Mouse (Mus musculus): ENCODE results near the gene Prr19.
"Not testable (repeated sequence)": the region's sequence is repeated elsewhere in the genome, so short reads cannot be mapped to it uniquely, and the experiment has no call there.

The Prr19 gene

DNA sequence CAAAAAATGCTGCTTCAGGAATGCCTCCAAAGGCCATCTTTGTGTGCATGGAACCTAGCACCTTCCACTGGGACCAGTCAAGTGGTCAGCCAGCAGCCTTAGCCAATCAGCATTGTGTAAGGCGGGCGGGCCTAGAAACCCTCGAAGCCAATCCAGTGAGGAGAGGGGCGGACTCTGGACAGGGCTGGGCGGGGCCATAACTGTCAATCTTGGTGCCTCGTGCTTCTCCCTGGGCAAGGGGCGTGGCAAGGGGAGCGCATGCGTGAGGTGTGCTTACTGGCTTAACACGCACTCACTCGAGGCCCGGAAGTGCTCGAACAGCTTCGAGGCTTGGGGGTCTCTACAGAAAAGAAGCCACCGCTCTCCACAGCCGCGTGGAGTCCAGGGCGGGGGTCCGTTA is at the start of gene Prr19:
TSS of gene Prr19 (plus strand) at position 349 of the 400 bp plus-strand sequence.
- DNase-seq (ENCODE audit: low spot score in 2 of 2), result peak in 1 of 2 experiments; percentile 20

DNA sequence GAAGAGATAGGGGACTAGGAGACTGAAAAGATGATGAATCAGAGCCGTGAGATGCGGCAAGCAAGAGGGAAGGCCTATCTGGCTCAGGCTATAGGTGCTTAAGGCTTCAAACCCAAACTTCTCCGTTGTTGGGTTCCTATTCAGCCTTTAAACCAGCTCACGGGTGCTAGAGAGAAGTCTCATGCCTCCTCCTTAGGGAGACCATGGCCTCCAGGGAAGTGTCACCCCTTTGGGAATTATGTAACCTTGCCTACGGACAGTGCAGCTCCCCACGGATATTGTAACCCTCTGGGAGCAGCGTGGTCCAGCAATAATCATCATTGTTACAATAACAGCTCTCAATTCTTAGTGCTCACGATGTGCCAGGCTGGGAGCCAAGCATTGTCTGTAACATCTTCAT is 49.4 kb upstream of the Prr19 start:
- DNase-seq (ENCODE audit: low spot score in 2 of 2), result no peak

DNA sequence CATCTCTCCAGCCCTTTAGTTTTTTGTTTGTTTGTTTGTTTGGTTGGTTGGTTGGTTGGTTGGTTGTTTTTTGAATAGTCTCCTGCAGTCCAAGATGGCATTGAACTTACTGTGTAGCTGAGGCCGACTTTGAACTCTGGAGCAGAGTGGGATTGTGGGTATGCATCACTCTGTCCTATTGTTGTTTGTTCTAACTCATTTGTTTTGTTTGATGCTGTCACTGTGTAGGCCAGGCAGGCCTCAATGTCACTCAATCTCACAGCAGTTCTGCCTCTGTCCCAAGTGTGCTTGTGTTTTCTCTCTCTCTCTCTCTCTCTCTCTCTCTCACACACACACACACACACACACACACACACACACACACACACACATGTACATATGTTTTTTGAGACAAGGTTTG is 39.3 kb upstream of the Prr19 start:
- DNase-seq (ENCODE audit: low spot score in 2 of 2), result no peak

DNA sequence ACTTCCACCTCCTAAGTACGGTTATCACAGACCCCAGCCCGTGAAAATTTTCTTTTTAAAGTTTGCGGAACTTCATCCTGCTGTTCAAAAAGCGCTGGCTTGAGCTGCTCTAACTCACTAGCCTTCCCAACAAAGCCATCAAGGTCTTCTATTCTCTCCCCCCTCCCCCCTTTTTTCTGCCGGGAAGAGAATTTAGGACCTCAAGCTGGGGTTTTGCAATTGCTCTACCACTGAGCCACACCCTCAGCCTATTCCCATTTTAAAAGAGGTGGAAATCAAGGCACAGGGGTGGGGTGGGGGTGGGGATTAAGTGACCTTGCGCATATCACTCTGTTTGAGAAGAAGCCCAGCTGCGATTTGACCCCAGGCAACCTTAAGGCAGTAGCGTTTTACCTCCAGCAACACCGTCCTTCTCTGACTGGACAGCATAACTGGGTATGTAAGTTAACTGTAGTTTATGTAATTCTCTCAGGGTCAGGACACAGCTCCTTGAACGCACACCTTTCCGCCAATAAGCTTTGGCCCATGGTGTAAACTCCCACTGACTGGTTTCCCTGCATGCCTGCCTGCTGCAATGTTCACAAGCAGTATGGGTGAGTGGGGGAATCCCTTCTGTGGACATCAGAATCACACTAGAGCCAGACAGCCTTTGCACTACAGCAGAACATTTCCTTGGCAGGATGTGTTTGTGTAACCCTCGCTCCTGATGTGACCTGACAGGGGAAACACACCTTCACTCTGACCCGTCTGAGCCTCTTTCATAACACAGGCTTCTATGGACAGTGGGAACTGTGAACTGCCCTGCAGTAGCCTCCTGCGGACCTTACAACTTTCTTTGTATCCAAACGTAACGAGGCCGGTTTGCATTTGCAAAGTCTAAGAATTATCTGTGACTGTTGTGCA is 37.0 kb upstream of the Prr19 start:
- no peak for DNase-seq (ENCODE audit: low spot score in 2 of 2)

DNA sequence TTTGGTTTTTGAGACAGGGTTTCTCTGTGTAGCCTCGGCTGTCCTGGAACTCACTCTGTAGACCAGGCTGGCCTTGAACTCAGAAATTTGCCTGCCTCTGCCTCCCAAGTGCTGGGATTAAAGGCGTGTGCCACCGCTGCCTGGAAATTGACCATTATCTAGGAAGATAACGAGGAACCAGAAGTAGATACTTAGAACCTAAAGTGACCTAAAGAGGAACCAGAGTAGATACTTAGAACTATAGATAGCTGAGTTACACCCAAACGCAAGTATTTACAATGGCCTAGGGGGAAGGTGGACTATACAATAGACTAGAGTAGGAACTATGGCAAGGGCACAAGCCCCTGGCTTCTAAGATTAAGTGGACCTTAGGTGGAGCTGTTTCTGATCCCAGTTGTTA is 35.5 kb upstream of the Prr19 start:
- DNase-seq (ENCODE audit: low spot score in 2 of 2), result not testable (repeated sequence)

DNA sequence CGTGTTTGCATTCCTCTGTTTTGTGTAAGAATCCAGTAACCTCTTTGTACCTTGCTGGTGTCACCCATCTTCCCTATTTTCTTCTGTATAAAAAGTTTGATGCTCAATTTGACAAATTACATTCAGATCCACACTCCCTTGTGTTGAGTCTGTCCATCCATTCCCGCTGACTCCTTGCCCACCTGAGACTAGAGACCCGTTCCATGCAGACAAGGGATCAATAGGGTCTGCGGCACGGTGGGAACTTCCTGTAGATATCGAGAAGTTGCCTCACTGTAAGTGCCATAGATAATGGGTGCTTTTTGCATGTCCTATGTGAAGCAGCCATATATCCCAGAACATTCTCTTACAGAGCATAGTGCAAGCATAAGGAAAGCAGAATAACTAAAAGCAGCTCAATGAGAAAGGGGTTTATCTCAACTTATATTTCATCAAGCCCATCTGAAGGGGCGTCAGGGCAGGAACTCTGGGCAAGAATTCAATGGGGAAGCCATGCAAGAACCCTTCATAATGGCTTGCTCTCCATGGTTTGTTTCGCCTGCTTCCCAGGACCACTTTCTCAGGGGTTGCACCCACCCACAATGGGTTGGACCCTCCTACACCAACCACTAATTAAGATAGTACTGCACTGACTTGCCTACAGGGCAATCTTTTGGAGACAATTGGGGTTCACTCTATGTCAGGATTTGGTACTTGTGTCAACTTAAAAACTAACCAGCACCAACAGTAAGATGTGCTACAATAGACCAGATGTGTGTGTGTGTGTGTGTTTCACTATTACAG is 34.8 kb upstream of the Prr19 start:
- no peak for DNase-seq (ENCODE audit: low spot score in 2 of 2)

DNA sequence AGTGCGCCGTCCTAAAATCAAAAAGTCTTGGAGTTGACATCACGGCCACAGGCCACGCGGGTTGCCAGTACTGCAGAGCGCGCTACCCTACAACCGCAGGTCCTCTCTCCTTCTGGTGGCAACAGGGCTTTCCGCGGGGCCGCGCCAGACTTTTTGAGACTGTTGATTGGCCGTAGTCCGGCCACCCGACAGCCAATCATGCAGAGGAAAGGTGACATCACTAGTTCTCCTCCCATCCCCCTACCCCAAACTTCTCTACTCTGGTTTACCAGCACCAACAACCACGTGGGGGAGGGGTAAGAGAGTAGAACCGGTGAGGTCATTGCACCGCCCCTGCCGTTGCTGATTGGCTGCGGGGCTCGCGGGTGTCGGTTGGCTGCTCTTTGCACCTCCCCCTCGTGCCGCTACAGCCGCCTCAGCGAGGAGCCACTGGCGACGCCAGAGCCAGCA is 33.9 kb upstream of the Prr19 start, which contains the start of gene Cic:
TSS of gene Cic (plus strand) at position 404 of the 450 bp plus-strand sequence.
- DNase-seq (ENCODE audit: low spot score in 2 of 2), result peak; percentile 98

DNA sequence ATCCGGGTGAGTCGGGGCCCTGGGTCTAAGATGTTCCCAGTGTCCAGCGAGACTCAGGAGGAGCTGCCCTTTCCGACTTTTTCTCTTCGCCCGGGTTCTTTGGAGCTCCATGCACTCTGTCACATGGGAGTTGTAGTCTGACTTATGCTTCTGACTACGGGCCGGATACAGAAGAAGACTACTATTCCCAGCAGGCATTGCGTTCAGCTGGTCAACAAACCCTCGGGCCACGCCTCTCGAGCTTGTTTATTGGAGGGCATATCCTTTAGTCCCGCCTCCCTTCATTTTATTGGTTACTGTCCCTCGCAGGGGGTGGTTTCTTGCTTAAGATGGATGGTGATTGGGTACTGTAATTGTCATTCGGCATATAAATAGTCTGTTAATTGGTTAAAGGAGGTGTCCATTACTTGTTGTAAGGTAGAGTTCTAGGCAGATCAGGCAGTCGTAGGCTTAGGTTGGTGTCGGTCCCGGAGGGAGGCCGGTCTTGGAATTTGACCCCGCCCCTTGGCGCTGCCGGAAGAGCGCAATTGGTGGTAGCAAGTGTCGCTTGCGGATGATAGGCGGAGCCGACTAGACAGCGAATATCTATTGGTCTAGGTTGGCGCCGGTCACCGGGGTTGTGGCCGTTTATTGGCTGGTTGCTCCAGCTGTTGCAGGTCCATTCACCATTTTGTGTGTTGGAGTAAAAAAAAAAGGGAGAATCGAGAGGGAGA is 33.3 kb upstream of the Prr19 start:
- DNase-seq (ENCODE audit: low spot score in 2 of 2), result peak; percentile 99 to 100

DNA sequence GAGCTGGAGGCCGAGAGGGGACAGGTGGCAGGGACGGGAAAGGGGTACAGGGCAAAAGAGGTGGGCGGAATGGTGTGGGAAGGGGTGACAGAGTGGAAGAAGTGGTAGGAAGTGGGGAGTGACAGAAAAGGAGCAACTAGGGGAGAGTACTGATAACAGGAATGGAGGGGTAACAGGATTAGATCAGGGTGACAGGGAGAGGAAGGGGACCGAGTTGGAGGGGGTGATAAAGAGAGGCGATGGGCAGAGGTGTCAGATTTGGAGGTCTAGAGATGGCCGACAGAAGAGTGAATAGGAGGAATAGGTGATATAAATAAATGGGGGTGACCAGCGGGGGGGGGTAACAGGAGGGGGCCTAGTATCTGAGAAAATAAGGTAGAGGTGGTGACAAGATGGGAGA is 32.6 kb upstream of the Prr19 start:
- no peak for DNase-seq (ENCODE audit: low spot score in 2 of 2)

DNA sequence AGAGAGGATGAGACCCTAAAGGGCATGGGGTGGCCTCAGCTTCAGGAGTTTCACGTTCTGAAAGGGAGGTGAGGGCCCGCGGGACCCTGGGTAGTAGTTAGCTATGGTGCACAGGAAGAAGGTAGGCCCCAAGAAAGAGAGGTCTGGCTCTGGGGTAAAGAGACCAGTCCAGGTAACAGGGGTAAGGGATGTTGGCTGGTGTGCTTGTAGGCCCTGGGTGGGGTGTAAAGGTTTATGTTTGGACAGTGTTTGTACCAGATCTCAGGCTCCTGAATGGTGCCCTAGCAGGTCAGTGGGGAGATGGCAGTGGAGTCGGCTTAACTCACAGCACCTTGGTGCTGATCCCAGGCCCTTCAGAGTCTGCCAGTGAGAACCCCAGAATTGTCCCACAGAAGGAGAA is 32.2 kb upstream of the Prr19 start:
- no peak for DNase-seq (ENCODE audit: low spot score in 2 of 2)

DNA sequence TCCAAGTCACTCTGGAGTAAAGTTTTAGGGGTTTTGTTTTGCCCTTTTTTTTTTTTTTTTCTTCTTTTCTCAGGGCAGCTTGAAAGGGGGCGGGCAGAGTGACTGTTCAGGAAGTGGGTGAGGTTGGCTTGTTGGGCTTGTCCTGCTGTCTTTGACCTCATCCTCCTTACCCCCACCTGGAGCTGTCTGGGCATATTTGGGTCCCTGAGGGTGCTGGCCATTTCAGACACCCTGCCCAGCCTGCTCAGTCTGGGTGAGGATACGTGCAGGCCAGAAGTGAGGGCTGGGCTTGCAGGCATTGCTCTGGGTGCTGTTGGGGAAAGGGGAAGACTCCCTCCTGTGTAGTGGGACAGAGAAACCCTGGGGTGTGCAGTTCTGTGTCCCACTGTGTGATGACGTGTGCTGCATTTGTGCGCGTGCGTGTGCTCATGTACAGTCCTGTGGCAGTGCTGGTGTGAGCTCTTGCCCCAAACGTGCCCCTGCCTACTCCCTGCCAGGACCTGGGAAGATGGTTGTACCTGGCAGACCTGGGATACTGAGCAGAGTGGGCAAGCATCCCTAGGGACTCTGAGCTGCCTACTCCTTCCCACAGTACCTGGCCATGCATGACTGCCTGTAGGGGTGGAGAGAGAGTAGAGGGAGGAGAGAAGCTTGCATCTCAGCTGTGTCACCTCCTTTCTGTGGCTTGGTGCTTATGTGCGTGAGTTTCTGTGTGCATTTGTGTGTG is 31.5 kb upstream of the Prr19 start:
- DNase-seq (ENCODE audit: low spot score in 2 of 2), result no peak

DNA sequence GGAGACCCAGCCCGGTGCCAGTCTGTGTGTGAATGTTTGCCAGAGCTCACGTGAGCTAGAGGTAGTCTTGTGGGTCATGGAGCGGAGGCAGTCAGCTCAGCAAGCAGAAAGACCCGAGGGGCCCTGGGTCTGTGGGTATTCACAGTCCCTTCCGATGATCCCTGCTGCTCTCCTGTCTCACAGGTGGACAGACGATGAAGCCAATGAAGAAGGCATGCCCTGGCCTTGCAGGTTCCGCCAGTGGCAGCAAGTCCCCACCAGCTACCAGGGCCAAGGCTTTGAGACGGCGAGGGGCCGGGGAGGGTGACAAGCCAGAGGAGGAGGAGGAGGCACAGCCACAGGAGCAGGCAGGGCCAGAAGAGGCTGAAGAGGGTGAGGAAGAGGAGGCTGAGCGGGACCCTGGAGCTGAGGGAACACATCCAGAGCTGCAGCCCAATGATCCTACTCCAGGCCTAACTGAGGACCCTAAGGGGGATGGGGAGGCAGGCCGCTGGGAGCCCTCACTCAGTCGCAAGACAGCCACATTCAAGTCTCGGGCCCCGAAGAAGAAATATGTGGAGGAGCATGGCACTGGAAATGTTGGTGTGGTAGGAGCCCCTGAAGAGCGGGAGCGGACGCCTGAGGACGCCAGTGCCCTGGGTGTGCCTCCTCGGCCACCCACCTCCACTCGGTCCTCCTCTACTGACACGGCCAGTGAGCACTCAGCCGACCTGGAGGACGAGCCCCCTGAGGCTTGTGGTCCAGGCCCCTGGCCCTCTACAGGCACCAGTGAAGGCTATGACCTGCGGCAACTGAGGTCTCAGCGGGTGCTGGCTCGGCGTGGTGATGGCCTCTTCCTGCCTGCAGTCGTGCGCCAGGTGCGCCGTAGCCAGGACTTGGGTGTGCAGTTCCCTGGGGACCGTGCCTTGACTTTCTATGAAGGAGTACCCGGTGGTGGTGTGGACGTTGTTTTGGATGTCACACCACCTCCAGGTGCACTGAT is 30.3 kb upstream of the Prr19 start:
- no peak for DNase-seq (ENCODE audit: low spot score in 2 of 2)

DNA sequence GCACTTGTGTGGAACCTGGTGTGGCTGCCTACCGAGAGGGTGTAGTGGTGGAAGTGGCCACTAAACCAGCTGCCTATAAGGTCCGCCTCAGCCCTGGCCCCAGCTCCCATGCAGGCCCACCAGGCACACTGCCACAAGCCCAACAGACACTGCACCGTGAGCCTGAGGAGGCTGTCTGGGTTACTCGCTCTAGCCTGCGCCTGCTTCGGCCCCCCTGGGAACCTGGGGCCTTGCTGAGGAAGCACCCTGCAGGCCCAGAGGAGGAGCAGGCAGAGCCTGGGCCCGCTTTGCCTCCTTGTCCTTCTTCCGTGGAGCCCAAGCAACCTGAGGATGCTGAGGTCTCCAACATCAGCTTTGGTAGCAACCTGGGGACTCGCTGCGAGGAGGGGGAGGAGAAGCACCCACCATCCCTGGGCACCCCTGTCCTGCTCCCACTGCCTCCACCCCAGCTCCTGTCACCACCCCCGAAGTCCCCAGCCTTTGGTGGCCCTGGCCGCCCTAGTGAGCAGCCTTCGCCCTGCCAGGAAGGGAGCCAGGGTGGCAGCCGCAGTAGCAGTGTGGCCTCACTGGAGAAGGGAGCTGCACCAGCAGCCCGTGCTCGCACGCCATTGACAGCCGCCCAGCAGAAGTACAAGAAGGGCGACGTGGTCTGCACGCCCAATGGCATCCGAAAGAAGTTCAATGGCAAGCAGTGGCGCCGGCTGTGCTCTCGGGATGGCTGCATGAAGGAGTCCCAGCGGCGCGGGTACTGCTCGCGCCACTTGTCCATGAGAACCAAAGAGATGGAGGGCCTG is 29.4 kb upstream of the Prr19 start:
- DNase-seq (ENCODE audit: low spot score in 2 of 2), result peak in 1 of 2 experiments; percentile 19

DNA sequence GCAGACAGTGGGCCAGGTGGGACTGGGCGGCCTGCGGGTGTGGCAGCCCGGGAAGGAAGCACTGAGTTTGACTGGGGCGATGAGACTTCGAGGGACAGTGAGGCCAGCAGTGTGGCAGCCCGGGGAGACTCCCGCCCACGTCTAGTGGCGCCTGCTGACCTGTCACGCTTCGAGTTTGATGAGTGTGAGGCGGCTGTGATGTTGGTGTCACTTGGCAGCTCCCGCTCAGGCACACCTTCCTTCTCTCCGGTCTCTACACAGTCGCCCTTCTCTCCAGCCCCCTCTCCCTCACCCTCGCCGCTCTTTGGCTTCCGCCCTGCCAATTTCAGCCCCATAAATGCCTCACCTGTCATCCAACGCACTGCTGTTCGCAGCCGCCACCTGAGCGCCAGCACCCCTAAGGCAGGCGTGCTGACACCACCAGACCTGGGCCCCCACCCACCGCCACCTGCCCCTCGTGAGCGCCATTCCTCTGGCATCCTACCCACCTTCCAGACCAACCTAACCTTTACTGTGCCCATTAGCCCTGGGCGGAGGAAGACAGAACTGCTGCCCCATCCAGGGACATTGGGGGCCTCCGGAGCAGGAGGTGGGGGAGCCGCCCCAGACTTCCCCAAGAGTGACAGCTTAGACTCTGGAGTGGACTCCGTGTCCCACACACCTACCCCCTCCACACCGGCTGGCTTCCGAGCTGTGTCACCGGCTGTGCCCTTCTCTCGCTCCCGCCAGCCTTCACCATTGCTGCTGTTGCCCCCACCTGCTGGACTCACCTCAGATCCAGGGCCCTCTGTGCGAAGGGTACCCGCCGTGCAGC is 28.6 kb upstream of the Prr19 start:
- peak in 1 of 2 experiments; percentile 18 for DNase-seq (ENCODE audit: low spot score in 2 of 2)

DNA sequence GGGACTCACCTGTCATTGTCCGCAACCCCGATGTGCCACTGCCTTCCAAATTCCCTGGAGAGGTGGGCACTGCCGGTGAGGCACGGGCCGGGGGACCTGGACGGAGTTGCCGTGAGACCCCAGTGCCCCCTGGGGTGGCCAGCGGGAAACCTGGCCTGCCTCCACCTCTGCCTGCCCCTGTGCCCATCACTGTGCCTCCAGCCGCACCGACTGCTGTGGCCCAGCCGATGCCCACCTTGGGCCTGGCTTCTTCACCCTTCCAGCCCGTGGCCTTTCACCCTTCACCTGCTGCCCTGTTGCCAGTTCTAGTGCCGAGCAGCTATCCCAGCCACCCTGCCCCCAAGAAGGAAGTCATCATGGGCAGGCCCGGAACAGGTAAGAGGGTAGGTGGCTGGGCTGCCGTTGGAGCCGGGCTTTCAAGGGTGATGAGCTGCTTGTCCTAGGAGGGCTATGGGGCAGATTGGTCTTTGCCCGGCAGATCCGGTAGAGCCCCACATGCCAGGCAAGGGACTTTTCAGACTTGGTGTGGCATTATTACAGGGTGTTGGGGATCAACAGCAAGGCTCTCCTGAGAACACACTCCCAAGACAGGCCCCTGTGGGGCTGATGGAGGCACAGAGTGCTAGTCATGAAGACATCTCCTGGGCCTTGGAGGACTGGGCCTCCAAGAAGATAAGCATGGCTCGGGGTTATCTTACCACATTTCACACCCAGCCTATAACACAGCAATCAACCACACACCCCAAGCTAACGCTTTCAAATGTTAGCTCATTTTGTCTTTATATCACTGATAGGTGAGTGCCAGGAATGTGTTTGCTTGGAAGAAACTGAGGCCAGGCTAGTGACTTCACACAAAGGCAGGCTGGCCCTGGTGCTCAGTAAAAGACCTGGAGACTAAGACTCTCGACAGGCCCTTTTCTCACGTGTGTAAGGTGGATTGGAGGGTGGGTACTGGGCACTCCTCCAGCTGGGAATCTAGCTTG is 27.7 kb upstream of the Prr19 start:
- DNase-seq (ENCODE audit: low spot score in 2 of 2), result peak in 1 of 2 experiments; percentile 18

DNA sequence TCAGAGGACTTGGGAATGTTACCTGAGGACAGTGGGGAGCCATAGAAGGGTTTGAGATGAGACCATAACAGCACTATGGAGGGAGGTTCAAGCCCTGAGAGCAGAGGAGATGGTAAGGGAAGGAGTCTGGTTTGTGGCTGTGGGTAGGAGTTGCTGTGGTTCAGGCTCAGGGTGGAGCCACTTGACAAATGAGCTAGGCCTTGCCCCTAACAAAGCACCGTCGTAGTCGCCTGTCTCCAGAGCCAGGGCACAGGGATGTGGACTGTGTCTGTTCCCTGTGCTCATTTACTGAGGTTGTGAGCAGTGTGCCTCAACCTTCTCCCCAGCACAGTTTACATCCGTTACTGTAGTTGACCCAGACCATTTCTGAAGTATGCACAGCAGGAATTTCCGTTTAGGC is 26.6 kb upstream of the Prr19 start:
- no peak for DNase-seq (ENCODE audit: low spot score in 2 of 2)

DNA sequence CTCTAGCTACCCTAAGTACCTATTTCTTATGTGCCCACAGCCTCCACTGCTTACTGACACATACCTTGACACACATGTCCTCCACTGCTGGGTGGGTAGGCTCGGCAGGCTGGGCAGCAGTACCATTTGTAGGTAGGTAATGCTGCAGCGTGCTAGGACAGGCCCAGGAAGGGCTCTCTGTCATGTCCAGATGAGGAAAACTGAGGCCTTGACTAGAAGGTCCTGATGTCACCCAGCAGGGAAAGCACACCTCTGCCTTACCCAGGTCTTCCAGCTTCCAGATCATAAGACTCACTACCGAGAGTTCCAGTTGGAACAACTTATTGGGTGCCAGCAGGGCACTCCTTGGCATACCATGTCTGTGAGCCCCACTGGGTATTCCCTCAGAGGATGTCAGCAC is 26.2 kb upstream of the Prr19 start:
- no peak for DNase-seq (ENCODE audit: low spot score in 2 of 2)
